Mouse (Mus musculus): ENCODE measurements around the gene Muc1. TPM values are rescaled to one million over a fixed set of nuclear protein-coding genes. Genes with fewer than 3 reads are reported as not detected.
A peak's percentile ranks its signal among the peaks of the same experiment; 100 is the strongest.

Gene Muc1
- total RNA-seq, 2 experiments from 2014 or later, result 0.31 to 1.3 TPM

- H3K27ac ChIP-seq, result peak within 1 kb of the TSS; percentile 94
- peak; percentile 65 for TF ChIP-seq CTCF (conservative IDR thresholded peaks at IDR 0.05)
- DNase-seq (ENCODE audit: low spot score in 2 of 2), result peak; percentile 88
- H3K4me3 ChIP-seq, result peak within 1 kb of the TSS; percentile 71
Observed at GRCm38 (mm10) chr3:89270051-89270755, 41.3 kb downstream of the Muc1 start, which contains the start of gene Slc50a1. Slc50a1 (minus strand) TSS chr3:89270570.

GRCm38 (mm10) chr3:89270891-89271290 is 42.0 kb downstream of the Muc1 start:
- TF ChIP-seq CTCF (conservative IDR thresholded peaks at IDR 0.05), result no peak
- DNase-seq (ENCODE audit: low spot score in 2 of 2), result peak; percentile 61 to 69

GRCm38 (mm10) chr3:89271760-89272159 is 42.9 kb downstream of the Muc1 start:
- Histone ChIP-seq H3K27ac (peak overlapping the region; percentile 41; the same call in 1 of the 2 replicates), H3K4me3 (no peak overlapping the region)
- no peak for TF ChIP-seq CTCF (conservative IDR thresholded peaks at IDR 0.05)
- DNase-seq (ENCODE audit: low spot score in 2 of 2), result no peak

More at GRCm38 (mm10) chr3:89270891-89271290, 42.0 kb downstream of the Muc1 start:
- Histone ChIP-seq H3K4me3 (peak overlapping the region; percentile 71), H3K27ac (peak overlapping the region; percentile 94)

- no peak overlapping the region for H3K4me3 ChIP-seq
- no peak overlapping the region; the same call in 1 of the 2 replicates for H3K27ac ChIP-seq
- TF ChIP-seq CTCF (conservative IDR thresholded peaks at IDR 0.05), result no peak
- DNase-seq (ENCODE audit: low spot score in 2 of 2), result no peak
Observed at GRCm38 (mm10) chr3:89276061-89276460, 47.2 kb downstream of the Muc1 start.

GRCm38 (mm10) chr3:89277281-89278021 is 48.6 kb downstream of the Muc1 start:
- H3K4me3 ChIP-seq, result peak overlapping the region; percentile 74
- H3K27ac ChIP-seq, result peak overlapping the region; percentile 94
- no peak for DNase-seq (ENCODE audit: low spot score in 2 of 2)
- TF ChIP-seq CTCF (conservative IDR thresholded peaks at IDR 0.05), result no peak

GRCm38 (mm10) chr3:89278107-89278506 is 49.2 kb downstream of the Muc1 start:
- H3K4me3 ChIP-seq, result peak overlapping the region; percentile 74
- peak overlapping the region; percentile 94 for H3K27ac ChIP-seq
- no peak for TF ChIP-seq CTCF (conservative IDR thresholded peaks at IDR 0.05)
- no peak for DNase-seq (ENCODE audit: low spot score in 2 of 2)

- H3K27ac ChIP-seq, result peak overlapping the region; percentile 94
- no peak for TF ChIP-seq CTCF (conservative IDR thresholded peaks at IDR 0.05)
- peak overlapping the region; percentile 74 for H3K4me3 ChIP-seq
- no peak for DNase-seq (ENCODE audit: low spot score in 2 of 2)
Observed at GRCm38 (mm10) chr3:89278643-89279042, 49.8 kb downstream of the Muc1 start.

- DNase-seq (ENCODE audit: low spot score in 2 of 2), result peak; percentile 82 to 83
- TF ChIP-seq CTCF (conservative IDR thresholded peaks at IDR 0.05), result no peak
- Histone ChIP-seq H3K27ac (peak overlapping the region; percentile 94), H3K4me3 (peak overlapping the region; percentile 74)
Observed at GRCm38 (mm10) chr3:89279153-89279890, 50.5 kb downstream of the Muc1 start.

- Histone ChIP-seq H3K4me3 (peak overlapping the region; percentile 74), H3K27ac (peak overlapping the region; percentile 94)
- DNase-seq (ENCODE audit: low spot score in 2 of 2), result peak; percentile 39 to 50
- no peak for TF ChIP-seq CTCF (conservative IDR thresholded peaks at IDR 0.05)
Observed at GRCm38 (mm10) chr3:89280050-89280605, 51.3 kb downstream of the Muc1 start.

GRCm38 (mm10) chr3:89280606-89281511 is 52.0 kb downstream of the Muc1 start, which contains the start of gene Efna1:
Efna1 (minus strand) TSS chr3:89281142.
- peak; percentile 34; the same call in 1 of the 2 replicates for TF ChIP-seq CTCF (conservative IDR thresholded peaks at IDR 0.05)
- Histone ChIP-seq H3K27ac (peak within 1 kb of the TSS; percentile 94), H3K4me3 (peak within 1 kb of the TSS; percentile 74)
- peak; percentile 31 to 48 for DNase-seq (ENCODE audit: low spot score in 2 of 2)

GRCm38 (mm10) chr3:89281579-89282290 is 52.9 kb downstream of the Muc1 start:
- TF ChIP-seq CTCF (conservative IDR thresholded peaks at IDR 0.05), result peak; percentile 96
- peak overlapping the region; percentile 74; the same call in 1 of the 2 replicates for H3K4me3 ChIP-seq
- H3K27ac ChIP-seq, result peak overlapping the region; percentile 94; the same call in 1 of the 2 replicates
- DNase-seq (ENCODE audit: low spot score in 2 of 2), result peak; percentile 79 to 87

Data from layer of hippocampus, adult 2 months (tissue).